Mouse (Mus musculus) heart, embryonic 13.5 days (tissue): Measurements from ENCODE around the gene Ccdc96. TPM values are rescaled to one million over a fixed set of nuclear protein-coding genes. Genes with fewer than 3 reads are reported as not detected.

Source experiments
- ATAC-seq: fragments of 200-750 bp; cut with Nextera tagmentation; 2 replicates; pipeline ENCODE4 v1.8.0; 2017; ENCODE audit warnings: moderate TSS enrichment; ENCODE audit not compliant: insufficient number of reproducible peaks, low FRiP score, low TSS enrichment; ENCODE audit errors: extremely low read depth
- H3K27ac ChIP-seq: fragments of 300-500 bp; sonication (generic); replicated peaks from 2 replicates; pipeline ENCODE4 v1.5.1; 2015; ENCODE audit warnings: moderate library complexity, mild to moderate bottlenecking, inconsistent platforms
- H3K27me3 ChIP-seq: fragments of 300-500 bp; sonication (generic); replicated peaks from 2 replicates; pipeline ENCODE4 v1.6.1; 2015; ENCODE audit warnings: mild to moderate bottlenecking, inconsistent platforms
- H3K36me3 ChIP-seq: fragments of 300-500 bp; sonication (generic); 2 replicates; pipeline ENCODE4 v1.6.1; 2015; ENCODE audit warnings: mild to moderate bottlenecking, inconsistent platforms
- H3K4me1 ChIP-seq: fragments of 300-500 bp; sonication (generic); 2 replicates; pipeline ENCODE4 v1.6.1; 2015; ENCODE audit warnings: inconsistent platforms
- H3K4me2 ChIP-seq: fragments of 300-500 bp; sonication (generic); 2 replicates; pipeline ENCODE4 v1.6.1; 2015; ENCODE audit warnings: inconsistent platforms, mild to moderate bottlenecking, moderate library complexity
- H3K4me3 ChIP-seq: fragments of 300-500 bp; sonication (generic); 2 replicates; pipeline ENCODE4 v1.5.1; 2015; ENCODE audit warnings: moderate library complexity, mild to moderate bottlenecking, inconsistent platforms
- H3K9ac ChIP-seq: fragments of 300-500 bp; sonication (generic); 2 replicates; pipeline ENCODE4 v1.6.1; 2015; ENCODE audit warnings: inconsistent platforms, mild to moderate bottlenecking, moderate library complexity
- H3K9me3 ChIP-seq: fragments of 300-500 bp; sonication (generic); 2 replicates; pipeline ENCODE4 v1.6.1; 2016; ENCODE audit warnings: inconsistent platforms
- WGBS: fragments of 180-500 bp; shearing (Covaris S2); methylation state at CpG from one replicate; pipeline ENCODE4 v1.1.7; 2015; ENCODE audit warnings: mixed read lengths; 5-methylcytosine and 5-hydroxymethylcytosine counted together
- polyA plus RNA-seq: library from polyadenylated mRNA; unstranded; fragments of >200 nt; fragmentation: Nextera tagmentation; extraction: Ambion mirVana; gene quantifications from 2 replicates; pipeline ENCODE4 v1.2.1, GENCODE M21; 2015

Ccdc96 gene
- polyA plus RNA-seq, 1 experiment from 2014 or later, result 0.27 TPM

DNA sequence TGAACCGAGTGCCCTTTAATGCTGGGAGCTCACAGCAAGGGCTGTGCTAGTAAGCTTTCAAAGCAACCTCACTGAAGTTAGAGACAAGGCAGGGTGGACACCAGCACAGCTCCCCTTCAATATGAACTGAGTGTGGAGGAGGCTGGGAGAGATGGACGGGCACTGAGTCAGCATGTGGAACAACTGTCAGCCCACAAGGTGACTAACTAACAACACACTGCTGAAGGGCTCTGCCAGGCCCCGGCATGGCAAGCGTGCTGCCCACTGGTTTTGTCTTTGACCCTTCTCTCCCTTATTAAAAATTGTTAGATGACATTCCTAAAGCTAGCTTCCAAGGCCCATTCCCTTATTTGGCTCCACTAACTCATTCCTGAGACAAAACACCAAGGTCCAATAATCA lies 26.7 kb upstream of the Ccdc96 start:
- WGBS, result 66% methylated on average over 4 of the region's 4 CpGs
- Histone ChIP-seq H3K27me3 (peaks cover 23% of the 10 kb centered on the region), H3K4me3 (no peak overlapping the region), H3K4me1 (peaks cover 6% of the 10 kb centered on the region), H3K4me2 (no peak overlapping the region), H3K9me3 (no peaks in the 10 kb centered on the region), H3K9ac (no peak overlapping the region), H3K27ac (no peak overlapping the region), H3K36me3 (no peaks in the 10 kb centered on the region)
- ATAC-seq, result no peak

DNA sequence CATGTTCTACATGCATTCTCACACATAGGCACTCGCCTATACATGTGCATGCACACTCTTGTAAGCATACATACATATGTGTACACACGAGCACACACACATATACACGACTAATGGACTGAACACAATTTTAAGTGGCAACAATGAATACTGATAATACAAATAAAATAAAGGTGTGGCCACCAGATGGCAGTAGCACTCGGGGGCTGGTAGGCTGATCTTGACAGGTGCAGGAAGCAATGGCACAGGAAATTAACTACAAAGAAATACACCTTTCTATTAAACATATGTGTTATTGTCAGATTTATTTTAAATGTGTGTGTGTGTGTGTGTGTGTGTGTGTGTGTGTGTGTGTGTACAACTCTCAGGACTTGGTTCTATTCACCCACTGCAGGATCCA lies 25.5 kb upstream of the Ccdc96 start:
- Histone ChIP-seq H3K4me3 (no peak overlapping the region), H3K27ac (no peak overlapping the region), H3K27me3 (peaks cover 17% of the 10 kb centered on the region), H3K4me1 (peaks cover 8% of the 10 kb centered on the region), H3K4me2 (no peak overlapping the region), H3K9ac (no peak overlapping the region), H3K9me3 (no peaks in the 10 kb centered on the region), H3K36me3 (no peaks in the 10 kb centered on the region)
- WGBS, result 11% methylated on average over 4 of the region's 4 CpGs
- ATAC-seq, result no peak

DNA sequence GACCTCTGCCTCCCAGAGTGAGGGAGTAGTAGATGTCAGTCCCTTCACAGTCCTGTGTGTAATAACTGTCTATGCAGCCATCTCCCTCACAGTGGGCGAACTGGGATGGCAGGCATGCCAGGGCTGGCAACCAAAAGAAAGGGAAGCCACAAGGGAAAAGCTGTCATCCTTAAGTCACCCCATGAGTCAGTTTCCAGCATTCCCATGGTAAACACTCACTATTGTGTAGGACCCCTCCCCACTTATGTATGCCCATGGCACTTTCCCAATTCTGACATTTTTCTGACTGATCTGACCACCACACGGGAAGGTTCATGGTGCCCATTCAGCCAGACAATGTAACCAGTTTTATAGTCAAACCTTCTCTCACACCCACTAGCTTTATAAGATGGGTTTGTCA lies 23.7 kb upstream of the Ccdc96 start:
- no peak overlapping the region for H3K27ac ChIP-seq
- no peaks in the 10 kb centered on the region for H3K9me3 ChIP-seq
- 71% methylated on average over 2 of the region's 2 CpGs for WGBS
- H3K9ac ChIP-seq, result no peak overlapping the region
- no peaks in the 10 kb centered on the region for H3K36me3 ChIP-seq
- ATAC-seq, result no peak
- peaks cover 16% of the 10 kb centered on the region for H3K4me1 ChIP-seq
- H3K27me3 ChIP-seq, result peaks cover 15% of the 10 kb centered on the region
- no peak overlapping the region for H3K4me3 ChIP-seq
- H3K4me2 ChIP-seq, result no peak overlapping the region

DNA sequence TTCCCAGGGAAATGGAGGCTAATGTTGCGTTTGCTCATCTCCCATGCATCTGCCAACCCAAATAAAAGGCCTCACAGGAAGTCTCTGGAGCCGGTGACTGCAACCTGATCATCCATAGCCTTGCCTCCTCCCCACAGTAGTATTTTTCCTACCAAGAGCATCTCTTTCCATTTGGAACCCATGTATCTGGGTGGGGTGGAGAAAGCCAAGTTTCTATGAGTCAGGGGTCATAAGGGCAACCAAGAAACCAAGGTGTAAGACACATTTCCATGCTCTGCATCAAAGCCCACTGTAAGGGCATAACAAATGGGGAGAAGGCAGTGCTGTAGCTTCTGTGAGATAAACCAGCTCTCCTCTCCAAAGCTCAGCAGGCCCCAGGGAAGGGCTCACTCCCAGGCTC lies 23.2 kb upstream of the Ccdc96 start:
- 57% methylated on average over 2 of the region's 2 CpGs for WGBS
- ATAC-seq, result no peak
- H3K9me3 ChIP-seq, result no peaks in the 10 kb centered on the region
- no peak overlapping the region for H3K4me3 ChIP-seq
- H3K36me3 ChIP-seq, result no peaks in the 10 kb centered on the region
- no peak overlapping the region for H3K27ac ChIP-seq
- H3K4me1 ChIP-seq, result peaks cover 21% of the 10 kb centered on the region
- H3K27me3 ChIP-seq, result peaks cover 10% of the 10 kb centered on the region; the same call in 1 of the 2 replicates
- no peak overlapping the region for H3K4me2 ChIP-seq
- no peak overlapping the region for H3K9ac ChIP-seq

DNA sequence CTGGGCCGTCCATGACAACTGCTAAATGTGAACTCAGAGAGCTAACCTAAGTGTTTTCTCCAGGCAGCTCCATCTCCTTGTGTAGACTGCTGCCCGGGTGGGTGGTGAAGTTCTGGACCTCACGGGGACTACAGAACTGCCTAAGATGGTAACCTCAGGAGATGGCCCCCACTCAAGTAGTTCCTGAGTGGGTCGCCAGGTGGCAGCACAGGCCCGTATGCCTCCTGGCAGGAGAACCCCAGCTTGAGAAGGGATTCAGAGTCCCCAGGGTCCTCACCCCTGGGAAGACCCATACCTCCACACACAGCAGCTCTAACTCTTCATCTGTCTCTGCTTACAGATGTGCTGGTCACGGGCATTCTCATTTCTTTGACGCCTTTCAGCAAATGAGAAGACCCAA lies 21.6 kb upstream of the Ccdc96 start:
- no peaks in the 10 kb centered on the region for H3K9me3 ChIP-seq
- H3K27me3 ChIP-seq, result no peaks in the 10 kb centered on the region
- H3K4me3 ChIP-seq, result no peak overlapping the region
- no peak overlapping the region for H3K9ac ChIP-seq
- H3K4me1 ChIP-seq, result peaks cover 27% of the 10 kb centered on the region
- H3K4me2 ChIP-seq, result no peak overlapping the region
- 13% methylated on average over 7 of the region's 7 CpGs for whole genome bisulfite sequencing
- ATAC-seq, result no peak
- H3K27ac ChIP-seq, result no peak overlapping the region
- H3K36me3 ChIP-seq, result peaks cover 5% of the 10 kb centered on the region

DNA sequence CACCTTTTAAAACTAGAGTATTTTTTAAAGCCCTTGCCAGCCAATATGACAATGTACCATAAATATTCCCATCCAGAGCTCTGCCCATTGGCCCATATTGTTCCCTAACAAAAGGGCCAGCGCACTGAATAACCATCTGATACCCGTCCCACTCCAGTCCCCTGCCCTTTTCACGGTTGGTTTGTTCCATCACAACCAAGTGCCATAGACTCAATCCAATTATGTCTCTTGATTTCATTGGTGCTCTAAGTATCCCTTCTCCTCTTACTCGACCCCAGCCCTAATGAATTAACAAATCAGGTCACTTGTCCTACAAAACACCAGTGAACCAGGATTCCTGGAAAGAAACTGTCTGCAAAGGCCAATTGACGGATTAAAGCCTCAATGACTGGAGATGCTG lies 21.0 kb upstream of the Ccdc96 start:
- Histone ChIP-seq H3K36me3 (peaks cover 9% of the 10 kb centered on the region), H3K27ac (no peak overlapping the region), H3K9ac (no peak overlapping the region), H3K27me3 (no peaks in the 10 kb centered on the region), H3K9me3 (no peaks in the 10 kb centered on the region), H3K4me2 (no peak overlapping the region), H3K4me3 (no peak overlapping the region), H3K4me1 (peaks cover 32% of the 10 kb centered on the region)
- WGBS, result 52% methylated on average over 5 of the region's 5 CpGs
- no peak for ATAC-seq

DNA sequence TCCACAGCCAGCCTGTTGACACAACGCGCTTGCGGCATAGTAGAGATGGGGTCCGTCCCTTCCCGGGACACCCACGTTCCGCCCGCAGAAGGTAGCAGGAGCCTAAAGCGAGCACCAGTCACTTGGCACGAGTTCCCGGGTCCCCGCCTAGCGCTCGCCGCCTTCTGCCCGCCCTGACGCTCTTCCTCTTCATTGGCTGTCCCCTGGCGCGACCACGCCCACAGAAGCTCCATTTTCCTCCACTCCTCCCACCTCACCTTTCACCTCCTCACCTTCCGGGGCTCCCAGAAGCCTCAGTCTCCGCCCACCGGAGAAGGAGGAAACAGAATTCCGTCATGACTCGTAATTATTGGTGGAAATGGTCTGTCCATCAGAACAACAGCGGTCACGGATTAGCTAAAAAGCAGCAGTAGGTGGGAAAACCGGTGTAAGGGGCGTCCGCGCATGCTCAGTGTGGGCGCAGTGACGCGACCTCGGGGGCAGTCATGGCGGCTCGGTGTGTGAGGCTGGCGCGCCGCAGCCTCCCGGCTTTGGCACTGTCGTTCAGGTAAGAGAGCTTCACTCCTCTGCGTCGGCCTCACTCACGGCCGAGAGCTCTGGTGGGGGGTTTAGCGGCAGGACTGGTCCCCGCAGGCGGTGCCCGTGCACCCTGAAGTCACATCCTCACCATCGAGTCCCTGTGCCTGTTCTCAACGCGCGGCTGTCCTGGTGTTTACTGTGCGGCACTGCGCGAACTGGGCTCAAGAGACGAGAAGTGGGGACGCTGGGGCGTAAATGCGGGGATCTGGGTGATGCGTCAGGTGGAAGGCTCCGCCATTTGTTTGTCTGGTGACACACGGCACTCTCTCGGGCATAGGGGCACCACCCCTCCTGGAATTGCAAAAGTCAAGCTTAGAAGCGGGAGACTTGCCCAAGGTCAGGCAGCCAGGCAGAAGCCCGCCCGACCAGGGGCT lies 19.4 kb upstream of the Ccdc96 start, which contains the start of gene Grpel1:
TSS of gene Grpel1 (plus strand) at position 290 of the 953 bp plus-strand sequence.
- H3K27ac ChIP-seq, result peak within 1 kb of the TSS; percentile 61
- H3K27me3 ChIP-seq, result no peaks in the 10 kb centered on the region
- H3K9me3 ChIP-seq, result no peaks in the 10 kb centered on the region
- peaks cover 25% of the 10 kb centered on the region for H3K36me3 ChIP-seq
- peak; percentile 96 for ATAC-seq
- H3K9ac ChIP-seq, result peak within 1 kb of the TSS; percentile 90
- H3K4me2 ChIP-seq, result peak within 1 kb of the TSS; percentile 93
- under 1% methylated on average over 68 of the region's 68 CpGs for WGBS
- peak within 1 kb of the TSS; percentile 85 for H3K4me3 ChIP-seq
- H3K4me1 ChIP-seq, result peaks cover 35% of the 10 kb centered on the region

DNA sequence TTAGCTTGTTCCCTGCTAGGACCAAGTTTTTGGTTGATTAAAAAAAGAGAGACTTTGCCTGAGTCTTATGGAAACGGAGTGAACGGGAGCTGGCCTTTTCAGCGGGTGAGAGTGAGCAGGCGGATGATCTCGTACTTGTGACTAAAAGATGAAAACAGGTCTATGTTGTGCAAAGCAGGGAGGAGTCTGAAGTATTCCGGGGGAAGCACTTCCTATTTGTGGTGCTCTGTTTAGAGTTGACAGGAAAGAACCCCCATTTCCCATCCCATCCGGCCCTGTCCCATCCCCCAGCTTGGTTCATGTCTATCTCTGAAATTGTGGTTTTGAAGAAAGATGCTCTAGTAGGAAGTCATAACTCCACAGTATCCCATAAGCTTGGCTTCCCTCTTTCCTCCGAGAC lies 18.5 kb upstream of the Ccdc96 start:
- Histone ChIP-seq H3K4me3 (peak overlapping the region; percentile 85), H3K27ac (peak overlapping the region; percentile 61; the same call in 1 of the 2 replicates), H3K4me1 (peaks cover 35% of the 10 kb centered on the region), H3K27me3 (no peaks in the 10 kb centered on the region), H3K9me3 (no peaks in the 10 kb centered on the region), H3K9ac (peak overlapping the region; percentile 90), H3K36me3 (peaks cover 34% of the 10 kb centered on the region), H3K4me2 (peak overlapping the region; percentile 93)
- no peak for ATAC-seq
- WGBS, result 22% methylated on average over 8 of the region's 8 CpGs

DNA sequence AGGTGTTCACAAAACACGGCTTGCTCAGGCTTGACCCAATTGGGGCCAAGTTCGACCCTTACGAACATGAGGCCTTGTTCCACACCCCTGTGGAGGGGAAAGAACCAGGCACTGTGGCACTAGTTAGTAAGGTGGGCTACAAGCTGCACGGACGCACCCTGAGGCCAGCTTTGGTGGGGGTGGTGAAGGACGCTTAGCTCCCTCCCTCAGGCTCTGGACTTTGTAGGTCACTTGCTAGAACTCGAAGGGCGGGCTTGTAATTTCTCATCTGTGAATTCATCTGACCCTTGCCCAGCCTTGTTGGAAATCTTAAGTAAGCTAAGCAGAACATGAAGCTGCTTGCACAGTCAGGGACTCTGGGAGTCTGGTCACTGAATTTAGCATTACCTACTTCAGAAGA lies 13.2 kb upstream of the Ccdc96 start:
- no peak overlapping the region for H3K9ac ChIP-seq
- H3K4me2 ChIP-seq, result no peak overlapping the region
- peaks cover 15% of the 10 kb centered on the region for H3K4me1 ChIP-seq
- H3K4me3 ChIP-seq, result no peak overlapping the region
- H3K27me3 ChIP-seq, result no peaks in the 10 kb centered on the region
- WGBS, result 90% methylated on average over 8 of the region's 8 CpGs
- ATAC-seq, result no peak
- peaks cover 80% of the 10 kb centered on the region for H3K36me3 ChIP-seq
- no peak overlapping the region for H3K27ac ChIP-seq
- no peaks in the 10 kb centered on the region for H3K9me3 ChIP-seq

DNA sequence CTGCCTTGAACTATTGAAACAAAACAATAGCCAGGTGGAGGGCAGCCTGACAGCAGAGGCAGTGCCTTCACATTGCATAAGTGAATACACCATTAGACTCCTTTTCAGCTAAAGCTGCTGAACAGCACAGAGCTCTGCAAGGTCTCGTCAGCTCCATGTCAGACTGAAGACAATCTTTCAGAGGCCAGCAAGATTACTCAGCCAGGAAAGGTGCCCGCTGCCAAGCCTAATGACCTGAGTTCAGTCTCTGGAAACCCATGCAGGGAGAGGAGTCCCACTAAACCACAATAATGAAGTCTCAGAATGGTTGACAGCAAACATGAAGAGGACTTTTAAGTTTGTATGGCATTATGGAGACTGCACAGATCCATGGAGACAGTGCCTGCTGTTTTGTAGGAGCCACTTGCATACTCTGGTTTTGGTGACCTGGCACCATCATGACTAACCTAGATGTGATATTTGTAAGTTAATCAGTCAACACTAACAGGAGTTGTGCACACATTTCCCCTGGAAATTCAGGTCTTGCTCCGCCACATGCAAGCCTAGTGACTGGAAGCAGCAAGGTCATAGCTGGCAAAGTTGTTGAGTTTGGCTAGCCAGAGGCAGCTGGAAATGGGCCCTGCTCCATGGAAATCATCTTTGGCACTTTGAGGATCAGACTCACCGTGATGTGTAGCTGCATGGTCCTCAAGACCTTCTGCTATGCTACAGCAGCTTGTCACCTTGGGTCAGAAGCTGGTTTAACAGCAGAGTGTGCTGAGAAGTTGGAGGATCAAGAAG lies 11.3 kb upstream of the Ccdc96 start:
- ATAC-seq, result no peak
- Histone ChIP-seq H3K4me1 (peaks cover 6% of the 10 kb centered on the region), H3K4me3 (no peak overlapping the region), H3K27ac (no peak overlapping the region), H3K4me2 (no peak overlapping the region), H3K9ac (no peak overlapping the region), H3K9me3 (no peaks in the 10 kb centered on the region), H3K27me3 (no peaks in the 10 kb centered on the region), H3K36me3 (peaks cover 79% of the 10 kb centered on the region)
- 81% methylated on average over 4 of the region's 4 CpGs for WGBS

DNA sequence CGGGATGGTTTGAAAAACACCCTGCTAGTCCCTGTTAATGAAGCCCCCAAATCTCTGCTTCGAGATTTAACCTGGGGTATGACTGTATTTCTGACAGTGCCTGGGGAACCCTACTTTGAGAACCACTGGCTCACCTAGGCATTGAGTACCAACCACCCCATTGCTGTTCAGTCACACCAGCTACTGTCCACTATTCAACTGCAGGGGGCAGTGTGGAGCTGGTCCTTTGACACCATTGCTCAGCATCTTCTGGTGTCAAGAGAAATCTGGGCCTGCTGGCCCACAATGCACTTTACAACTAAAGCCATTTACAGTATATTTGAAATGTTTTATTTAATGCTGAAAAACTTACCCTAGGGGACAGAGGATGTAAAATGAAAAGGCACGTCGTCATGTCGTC lies 10.1 kb upstream of the Ccdc96 start:
- Histone ChIP-seq H3K4me1 (peaks cover 5% of the 10 kb centered on the region), H3K36me3 (peaks cover 68% of the 10 kb centered on the region), H3K4me2 (no peak overlapping the region), H3K27me3 (no peaks in the 10 kb centered on the region), H3K9ac (no peak overlapping the region), H3K9me3 (no peaks in the 10 kb centered on the region), H3K4me3 (no peak overlapping the region), H3K27ac (no peak overlapping the region)
- 83% methylated on average over 5 of the region's 5 CpGs for WGBS
- no peak for ATAC-seq
